ENCODE assay signal across 22 mouse cellular contexts in genomic region chr7:66968661-66969060, GRCm38 (mm10).
DNase-seq lines count a peak whose midpoint lies in the region; ATAC-seq and TF ChIP-seq lines count a peak whose summit lies in the region.
"Had no signal": no experiment of that assay in that cellular context is flagged by ENCODE, and none has a peak within 500 bp of the region (broad histone marks: within the 10 kb centered on the region; RNA-seq: fewer than 3 reads in every experiment).

No protein-coding gene starts in this region.

- H3K27ac ChIP-seq in intestine, embryonic 14.5 days (ENCODE audit: low read depth) = peak overlapping the region; percentile 38; the same call in 1 of the 2 replicates
- H3K27ac ChIP-seq in intestine, postnatal 0 days (ENCODE audit: low read depth, low read length) = no peak overlapping the region
- no peak overlapping the region for H3K27ac ChIP-seq in lung, postnatal 0 days (ENCODE audit: low read length)
- H3K27ac ChIP-seq in limb, embryonic 10.5 days = peak overlapping the region; percentile 83
- H3K27ac ChIP-seq: forebrain, embryonic 13.5 days; layer of hippocampus, adult 2 months; liver, embryonic 14.5 days had no signal

- no peak overlapping the region for H3K4me2 ChIP-seq in intestine, embryonic 14.5 days (ENCODE audit: low read length)
- no peak overlapping the region for H3K4me2 ChIP-seq in intestine, postnatal 0 days (replicated peaks; ENCODE audit: low read depth)
- no peak overlapping the region for H3K4me2 ChIP-seq in lung, postnatal 0 days (replicated peaks; ENCODE audit: low read depth, low read length)
- H3K4me2 ChIP-seq: forebrain, embryonic 13.5 days; hindbrain, embryonic 12.5 days had no signal

- no peak for ATAC-seq in intestine, embryonic 14.5 days (replicated peaks; ENCODE audit: low FRiP score, low TSS enrichment, low read depth)
- ATAC-seq in intestine, postnatal 0 days = no peak
- ATAC-seq in lung, postnatal 0 days = peak; percentile 33
- ATAC-seq: CD4-positive, CD25-positive, alpha-beta regulatory T cell, adult 4 months; forebrain, embryonic 13.5 days had no signal

- no peak overlapping the region for H3K4me3 ChIP-seq in intestine, embryonic 14.5 days (ENCODE audit: low read depth, low read length)
- H3K4me3 ChIP-seq in intestine, postnatal 0 days (ENCODE audit: low read depth, low read length) = no peak overlapping the region
- no peak overlapping the region for H3K4me3 ChIP-seq in lung, postnatal 0 days (ENCODE audit: low read depth, low read length)
- no peak overlapping the region for H3K4me3 ChIP-seq in limb, embryonic 10.5 days
- H3K4me3 ChIP-seq: embryonic facial prominence, embryonic 10.5 days; forebrain, embryonic 13.5 days; hindbrain, embryonic 12.5 days; layer of hippocampus, adult 2 months had no signal

- no peak for TF ChIP-seq CTCF in intestine, postnatal 0 days (IDR thresholded peaks at IDR 0.05; ENCODE audit: low read depth)
- no peak for TF ChIP-seq CTCF in lung, postnatal 0 days (IDR thresholded peaks at IDR 0.05)

- TF ChIP-seq EP300 in lung, postnatal 0 days (IDR thresholded peaks at IDR 0.05) = no peak

- DNase-seq in gastrocnemius, postnatal 25 days = peak; percentile 3
- DNase-seq in gastrocnemius, adult 8-10 months (ENCODE audit: low spot score in 2 of 2) = no peak
- no peak for DNase-seq in intestine, embryonic 14.5 days (ENCODE audit: low spot score)
- DNase-seq in lung, postnatal 0 days (ENCODE audit: low spot score) = no peak
- no peak for DNase-seq in lung, adult 18-20 months
- no peak for DNase-seq in limb, embryonic 10.5 days (ENCODE audit: low spot score)
- no peak for DNase-seq in urinary bladder, adult 18-20 months (ENCODE audit: low spot score in 2 of 2)
- DNase-seq: adrenal gland, postnatal 36 days; cerebellum, adult 2 months; gastrocnemius, postnatal 36 days; kidney, adult 11 months; left cerebral cortex, postnatal 4 days; midbrain, embryonic 14.5 days; right cerebral cortex, adult 18-20 months had no signal

- 33% methylated on average over 6 of the region's 6 CpGs for WGBS in intestine, embryonic 14.5 days
- 64% methylated on average over 6 of the region's 6 CpGs for WGBS in intestine, postnatal 0 days
- 41% methylated on average over 6 of the region's 6 CpGs for WGBS in lung, postnatal 0 days
- WGBS in limb, embryonic 10.5 days = 78% methylated on average over 6 of the region's 6 CpGs

- no peaks in the 10 kb centered on the region for H3K27me3 ChIP-seq in intestine, embryonic 14.5 days (replicated peaks; ENCODE audit: control insufficient read depth, insufficient read depth, low read length)
- no peaks in the 10 kb centered on the region for H3K27me3 ChIP-seq in intestine, postnatal 0 days (replicated peaks; ENCODE audit: control insufficient read depth, insufficient read depth, low read length)
- no peaks in the 10 kb centered on the region for H3K27me3 ChIP-seq in lung, postnatal 0 days (replicated peaks; ENCODE audit: insufficient read depth, low read length)
- no peaks in the 10 kb centered on the region for H3K27me3 ChIP-seq in limb, embryonic 10.5 days (ENCODE audit: low read depth, poor library complexity, severe bottlenecking)
- H3K27me3 ChIP-seq: forebrain, embryonic 13.5 days; hindbrain, embryonic 12.5 days had no signal

- H3K9me3 ChIP-seq in intestine, embryonic 14.5 days (ENCODE audit: control insufficient read depth, low read length) = no peaks in the 10 kb centered on the region
- no peaks in the 10 kb centered on the region for H3K9me3 ChIP-seq in intestine, postnatal 0 days (ENCODE audit: control insufficient read depth)
- no peaks in the 10 kb centered on the region for H3K9me3 ChIP-seq in lung, postnatal 0 days (ENCODE audit: low read length)
- H3K9me3 ChIP-seq in limb, embryonic 10.5 days (replicated peaks) = no peaks in the 10 kb centered on the region
- H3K9me3 ChIP-seq: embryonic facial prominence, embryonic 10.5 days; forebrain, embryonic 13.5 days; hindbrain, embryonic 12.5 days had no signal

- H3K4me1 ChIP-seq in intestine, embryonic 14.5 days (replicated peaks; ENCODE audit: control insufficient read depth, insufficient read depth, low read length) = peaks cover 54% of the 10 kb centered on the region
- H3K4me1 ChIP-seq in intestine, postnatal 0 days (replicated peaks; ENCODE audit: control insufficient read depth, insufficient read depth, low read length) = no peaks in the 10 kb centered on the region
- H3K4me1 ChIP-seq in lung, postnatal 0 days (ENCODE audit: insufficient read depth, low read depth, low read length) = no peaks in the 10 kb centered on the region
- peaks cover 61% of the 10 kb centered on the region for H3K4me1 ChIP-seq in limb, embryonic 10.5 days

- H3K9ac ChIP-seq in intestine, embryonic 14.5 days (ENCODE audit: low read length) = no peak overlapping the region
- H3K9ac ChIP-seq in intestine, postnatal 0 days (ENCODE audit: low read depth, low read length) = no peak overlapping the region
- H3K9ac ChIP-seq in lung, postnatal 0 days (replicated peaks; ENCODE audit: low read depth) = no peak overlapping the region
- H3K9ac ChIP-seq: forebrain, embryonic 13.5 days; hindbrain, embryonic 12.5 days; liver, embryonic 14.5 days had no signal

- no peaks in the 10 kb centered on the region for H3K36me3 ChIP-seq in intestine, embryonic 14.5 days (ENCODE audit: control insufficient read depth, insufficient read depth, low read length)
- H3K36me3 ChIP-seq in intestine, postnatal 0 days (ENCODE audit: control insufficient read depth, insufficient read depth) = no peaks in the 10 kb centered on the region
- no peaks in the 10 kb centered on the region for H3K36me3 ChIP-seq in lung, postnatal 0 days (ENCODE audit: insufficient read depth, low read length)
- H3K36me3 ChIP-seq in limb, embryonic 10.5 days = no peaks in the 10 kb centered on the region
- H3K36me3 ChIP-seq: embryonic facial prominence, embryonic 10.5 days; G1E; hindbrain, embryonic 12.5 days had no signal

Comparison
In these comparisons a context has a peak if more than half of its experiments do, and no peak if none do; other contexts are left out.
1. H3K27ac ChIP-seq: peak in intestine, embryonic 14.5 days (single experiment) and limb, embryonic 10.5 days (single experiment); none in intestine, postnatal 0 days (single experiment) and lung, postnatal 0 days (single experiment).